Mouse (Mus musculus): ENCODE measurements at regions not wholly inside any gene's neighbourhood (a gene's known extent, or its start where the extent isn't known, plus 50 kb on each side); places are given as distances from the start of the nearest gene placed in this dataset.

- intact Hi-C loops (cut with DNase I): no loop called here
- DNase-seq: no peak
Measured at GRCm38 (mm10) chr3:97356647-97357046, 58.9 kb upstream of the Bcl9 start.

- intact Hi-C loops (cut with DNase I): no loop called here
Measured at GRCm38 (mm10) chr3:97355466-97355865, 57.7 kb upstream of the Bcl9 start.

GRCm38 (mm10) chr3:97353803-97354202 lies 56.1 kb upstream of the Bcl9 start:
- intact Hi-C loops (cut with DNase I): no loop called here
- DNase-seq: no peak

More at GRCm38 (mm10) chr3:97355466-97355865, 57.7 kb upstream of the Bcl9 start:
- DNase-seq: no peak

- intact Hi-C loops (cut with DNase I): no loop called here
- DNase-seq: no peak
Measured at GRCm38 (mm10) chr3:97352031-97352430, 54.3 kb upstream of the Bcl9 start.

GRCm38 (mm10) chr3:97349395-97349794 lies 51.7 kb upstream of the Bcl9 start:
- DNase-seq: no peak
- intact Hi-C loops (cut with DNase I): loop anchor here (10.0 kb wide), 1 partner anchor 1055 kb away; no protein-coding TSS in a partner anchor
